Mouse (Mus musculus): Measurements from ENCODE around the gene Trak1. TPM values are rescaled to one million over a fixed set of nuclear protein-coding genes. Genes with fewer than 3 reads are reported as not detected.
A peak's percentile ranks its signal among the peaks of the same experiment; 100 is the strongest.

Trak1 gene
- polyA plus RNA-seq, 1 experiment from 2014 or later = 49.9 TPM

DNA sequence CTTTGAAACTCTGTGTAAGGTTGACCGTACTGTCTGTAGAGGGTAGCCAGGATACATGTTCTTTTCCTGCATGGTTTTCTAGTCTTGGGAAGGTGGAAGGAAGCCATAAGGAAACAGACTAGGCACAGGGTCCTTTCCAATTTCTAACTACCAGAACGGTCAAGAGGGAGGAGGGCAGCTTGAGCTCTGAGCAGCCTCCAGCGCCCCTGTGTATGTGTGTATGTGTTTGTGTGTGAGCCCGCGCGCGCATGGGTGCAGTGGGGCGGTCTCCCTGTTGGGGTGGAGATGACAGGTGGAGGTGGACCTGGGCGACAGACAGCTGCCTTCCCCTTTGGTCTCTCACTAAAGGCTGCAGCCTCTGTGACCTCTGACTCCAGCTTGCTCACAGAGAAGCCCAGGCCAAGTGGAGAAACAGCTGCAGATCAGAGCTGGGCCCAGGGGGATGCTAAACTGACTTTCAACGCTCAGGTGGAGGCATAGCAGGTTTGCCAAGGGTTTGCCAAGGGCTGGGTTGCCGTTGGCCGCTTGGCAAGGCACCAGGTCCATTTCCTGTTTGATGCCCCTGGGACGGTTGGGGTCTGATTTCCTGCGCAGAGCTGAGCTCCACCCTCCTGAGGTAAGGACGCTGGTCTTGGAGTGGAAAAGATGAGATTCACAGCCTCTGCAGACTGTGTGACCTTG is 1.2 kb downstream of the Trak1 start:
- H3K27ac ChIP-seq = peak overlapping the region; percentile 41

DNA sequence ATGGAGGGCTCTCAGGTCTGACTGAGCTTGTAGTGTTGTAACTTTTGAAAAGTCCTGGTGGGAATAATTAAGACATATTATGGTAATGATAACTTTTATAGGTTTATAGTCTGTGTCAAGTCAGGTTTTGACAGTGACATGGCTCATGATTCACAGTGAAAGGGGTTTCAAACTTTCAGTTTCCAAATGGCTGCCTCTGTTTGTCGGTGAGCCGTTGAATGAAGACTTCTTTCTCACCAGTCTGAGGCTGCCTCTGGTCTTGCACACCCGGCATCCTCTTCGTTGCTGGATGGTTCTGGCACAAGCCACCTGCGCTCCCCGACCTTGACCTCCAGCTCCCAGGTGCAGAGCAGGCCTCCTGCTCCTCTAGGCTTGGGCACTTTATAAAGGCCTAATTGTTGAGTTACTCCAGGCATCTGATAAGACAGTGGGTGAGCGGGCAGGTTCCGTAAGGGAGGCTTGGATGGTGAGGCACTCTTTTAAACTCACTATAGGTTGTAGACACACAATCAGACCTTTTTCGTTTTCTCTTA is 2.0 kb downstream of the Trak1 start:
- H3K4me2 ChIP-seq = peak overlapping the region; percentile 93
- H3K4me3 ChIP-seq = peak overlapping the region; percentile 87
- H3K27me3 ChIP-seq = no peaks in the 10 kb centered on the region
- no peaks in the 10 kb centered on the region for H3K36me3 ChIP-seq (ENCODE audit: poor library complexity, severe bottlenecking)
- WGBS = 33% methylated on average over 9 of the region's 9 CpGs
- peaks cover 58% of the 10 kb centered on the region for H3K4me1 ChIP-seq
- peak overlapping the region; percentile 97 for H3K9ac ChIP-seq
- no peaks in the 10 kb centered on the region for H3K9me3 ChIP-seq (replicated peaks)
- no peak for ATAC-seq
- no peak overlapping the region for H3K27ac ChIP-seq

More for the DNA sequence above, 1.2 kb downstream of the Trak1 start:
- H3K36me3 ChIP-seq (ENCODE audit: poor library complexity, severe bottlenecking) = no peaks in the 10 kb centered on the region
- peak overlapping the region; percentile 87 for H3K4me3 ChIP-seq
- no peak for ATAC-seq
- H3K4me2 ChIP-seq = peak overlapping the region; percentile 93
- peak overlapping the region; percentile 97 for H3K9ac ChIP-seq
- no peaks in the 10 kb centered on the region for H3K27me3 ChIP-seq
- no peaks in the 10 kb centered on the region for H3K9me3 ChIP-seq (replicated peaks)
- 24% methylated on average over 15 of the region's 15 CpGs for WGBS
- H3K4me1 ChIP-seq = peaks cover 51% of the 10 kb centered on the region

DNA sequence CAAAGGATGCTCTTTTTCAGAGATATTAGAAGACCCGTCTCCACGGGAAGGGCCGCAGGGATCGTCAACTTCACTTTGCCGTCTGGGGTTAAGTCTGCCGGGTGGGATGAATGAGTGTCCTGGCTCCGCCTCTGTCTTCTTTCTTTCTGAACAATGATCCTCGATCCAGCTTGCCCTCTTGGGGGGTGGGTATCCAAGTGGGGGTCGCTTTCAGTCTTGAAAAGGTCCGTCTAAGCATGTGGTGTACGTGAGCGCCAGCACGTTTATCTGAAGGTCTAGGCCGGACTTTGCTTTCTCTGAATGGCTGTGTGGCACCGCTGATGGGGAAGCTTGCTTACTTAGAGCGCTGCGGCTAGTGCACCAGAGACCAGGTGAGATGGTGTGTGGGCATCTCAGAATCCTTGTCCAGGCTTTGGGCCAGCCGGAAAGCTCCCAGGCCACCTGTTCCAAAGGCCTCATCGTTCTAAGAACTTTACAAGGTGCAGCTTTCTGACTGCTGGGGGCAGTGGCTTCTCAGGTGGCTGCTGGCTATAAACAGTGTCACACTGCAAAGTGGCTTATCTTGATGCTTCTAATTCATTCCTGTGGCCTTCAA is 2.8 kb downstream of the Trak1 start:
- peak overlapping the region; percentile 97 for H3K9ac ChIP-seq
- no peaks in the 10 kb centered on the region for H3K36me3 ChIP-seq (ENCODE audit: poor library complexity, severe bottlenecking)
- peak overlapping the region; percentile 93 for H3K4me2 ChIP-seq
- no peak overlapping the region for H3K27ac ChIP-seq
- H3K4me3 ChIP-seq = peak overlapping the region; percentile 87
- H3K4me1 ChIP-seq = peaks cover 65% of the 10 kb centered on the region
- no peaks in the 10 kb centered on the region for H3K9me3 ChIP-seq (replicated peaks)
- no peaks in the 10 kb centered on the region for H3K27me3 ChIP-seq
- 10% methylated on average over 19 of the region's 19 CpGs for WGBS
- no peak for ATAC-seq

DNA sequence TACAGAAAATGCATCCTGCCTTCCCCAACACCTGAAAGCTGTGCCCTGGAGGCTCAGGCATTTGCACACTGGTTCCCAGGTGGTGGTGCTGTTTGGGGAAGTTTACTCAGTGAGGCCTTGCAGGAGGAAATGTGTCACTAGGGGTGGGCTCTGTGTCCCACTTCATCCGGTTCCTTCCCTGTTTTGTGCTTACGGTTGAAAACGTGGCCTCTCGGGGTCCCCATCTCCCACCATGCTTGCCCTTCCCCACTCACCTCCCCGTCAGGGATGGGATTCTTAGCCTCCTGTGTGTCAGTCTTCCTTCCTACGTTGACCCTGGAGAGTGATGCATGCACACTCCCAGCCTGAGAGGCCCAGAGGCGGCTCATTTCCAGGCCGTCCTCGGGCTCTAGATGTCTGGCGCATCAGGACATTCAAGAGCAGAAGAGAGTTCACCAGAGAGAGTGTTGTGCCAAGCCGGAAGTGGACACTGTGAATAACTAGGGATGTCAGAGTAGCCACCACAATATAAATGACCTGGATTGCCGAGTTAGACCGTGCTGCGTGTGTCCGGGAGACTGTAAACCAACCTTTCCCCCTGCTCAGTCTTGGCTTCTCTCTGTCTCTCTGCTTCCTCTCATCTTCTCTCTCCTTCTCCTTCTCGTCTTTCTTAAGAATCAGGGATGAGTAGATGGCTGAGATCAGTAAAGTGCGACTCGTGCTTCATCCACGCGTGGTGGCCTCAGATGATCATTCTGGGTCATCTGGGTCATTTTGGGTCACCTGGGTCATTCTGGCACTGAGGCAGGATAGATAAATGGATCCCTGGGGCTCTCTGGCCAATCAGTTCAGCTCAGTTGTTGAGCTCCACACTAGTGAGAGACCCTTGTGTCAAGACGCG is 4.0 kb downstream of the Trak1 start:
- Histone ChIP-seq H3K4me1 (peaks cover 73% of the 10 kb centered on the region), H3K27me3 (no peaks in the 10 kb centered on the region), H3K9me3 (replicated peaks) (no peaks in the 10 kb centered on the region), H3K36me3 (ENCODE audit: poor library complexity, severe bottlenecking) (no peaks in the 10 kb centered on the region), H3K9ac (peak overlapping the region; percentile 43; the same call in 1 of the 2 replicates), H3K4me2 (peak overlapping the region; percentile 93), H3K4me3 (no peak overlapping the region), H3K27ac (no peak overlapping the region)
- ATAC-seq = no peak
- WGBS = 77% methylated on average over 22 of the region's 22 CpGs

DNA sequence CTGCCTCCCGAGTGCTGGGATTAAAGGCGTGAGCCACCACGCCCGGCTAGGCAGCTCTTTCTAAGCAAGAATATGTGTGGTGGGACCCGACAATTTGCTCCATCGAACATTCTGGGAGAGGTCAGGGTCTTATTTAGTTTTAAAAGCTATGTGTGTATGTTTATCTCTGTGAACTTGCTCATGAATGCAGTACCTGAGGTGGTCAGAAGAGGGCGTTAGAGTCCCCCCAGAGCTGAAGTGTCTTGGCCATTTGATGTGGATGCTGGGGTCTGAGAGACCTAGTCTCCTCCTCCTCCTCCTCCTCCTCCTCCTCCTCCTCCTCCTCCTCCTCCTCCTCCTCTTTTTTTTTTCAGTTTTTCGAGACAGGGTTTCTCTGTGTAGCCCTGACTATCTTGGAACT is 5.2 kb downstream of the Trak1 start:
- 84% methylated on average over 7 of the region's 8 CpGs for WGBS
- Histone ChIP-seq H3K9ac (no peak overlapping the region), H3K4me2 (no peak overlapping the region), H3K27me3 (no peaks in the 10 kb centered on the region), H3K9me3 (replicated peaks) (no peaks in the 10 kb centered on the region), H3K4me1 (peaks cover 76% of the 10 kb centered on the region), H3K36me3 (ENCODE audit: poor library complexity, severe bottlenecking) (no peaks in the 10 kb centered on the region), H3K4me3 (no peak overlapping the region), H3K27ac (no peak overlapping the region)
- no peak for ATAC-seq

DNA sequence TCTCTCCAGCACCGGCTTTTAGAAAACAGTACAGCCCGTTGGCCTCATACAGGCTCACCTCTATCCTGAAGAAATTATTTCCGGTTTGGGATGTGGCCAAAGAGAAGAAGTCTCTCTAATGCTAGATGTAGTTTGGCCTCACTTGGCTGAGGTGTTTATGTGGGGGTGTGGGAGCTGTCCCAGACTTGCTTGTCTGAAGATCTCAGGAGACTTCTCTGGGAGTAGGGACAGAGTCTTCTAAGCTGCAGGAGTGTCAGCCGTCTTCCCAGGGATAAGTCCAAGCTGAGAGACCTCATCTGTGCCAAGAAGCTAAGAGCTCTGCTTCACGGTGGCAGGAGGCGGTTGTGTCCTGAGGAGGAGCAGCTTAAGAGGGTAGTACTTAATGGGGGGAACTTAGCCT is 5.8 kb downstream of the Trak1 start:
- Histone ChIP-seq H3K9me3 (replicated peaks) (no peaks in the 10 kb centered on the region), H3K4me2 (peak overlapping the region; percentile 47), H3K4me1 (peaks cover 74% of the 10 kb centered on the region), H3K27ac (peak overlapping the region; percentile 78), H3K36me3 (ENCODE audit: poor library complexity, severe bottlenecking) (no peaks in the 10 kb centered on the region), H3K4me3 (no peak overlapping the region), H3K27me3 (no peaks in the 10 kb centered on the region), H3K9ac (peak overlapping the region; percentile 50)
- no peak for ATAC-seq
- 39% methylated on average over 6 of the region's 6 CpGs for WGBS

DNA sequence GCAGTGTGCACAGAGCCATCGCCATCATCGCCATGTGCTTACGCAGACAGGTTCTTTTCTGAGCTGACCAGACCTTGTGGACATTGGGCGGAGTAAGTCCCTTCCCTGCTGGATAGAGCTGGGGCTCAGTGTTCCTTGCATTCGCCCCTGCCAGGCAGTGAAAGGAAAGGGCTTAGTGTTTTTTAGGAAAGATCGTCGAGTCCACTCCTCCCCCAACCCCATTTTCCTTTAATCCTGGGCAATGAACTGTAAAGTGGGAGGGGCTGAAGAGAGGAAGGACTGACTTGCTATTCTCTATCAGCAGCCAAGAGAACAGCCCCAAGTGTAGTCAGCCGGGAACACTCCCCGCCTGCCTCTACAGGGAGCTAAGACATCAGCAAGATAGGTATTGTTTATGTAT is 6.4 kb downstream of the Trak1 start:
- H3K4me1 ChIP-seq = peaks cover 68% of the 10 kb centered on the region
- peak overlapping the region; percentile 78 for H3K27ac ChIP-seq
- H3K36me3 ChIP-seq (ENCODE audit: poor library complexity, severe bottlenecking) = no peaks in the 10 kb centered on the region

DNA sequence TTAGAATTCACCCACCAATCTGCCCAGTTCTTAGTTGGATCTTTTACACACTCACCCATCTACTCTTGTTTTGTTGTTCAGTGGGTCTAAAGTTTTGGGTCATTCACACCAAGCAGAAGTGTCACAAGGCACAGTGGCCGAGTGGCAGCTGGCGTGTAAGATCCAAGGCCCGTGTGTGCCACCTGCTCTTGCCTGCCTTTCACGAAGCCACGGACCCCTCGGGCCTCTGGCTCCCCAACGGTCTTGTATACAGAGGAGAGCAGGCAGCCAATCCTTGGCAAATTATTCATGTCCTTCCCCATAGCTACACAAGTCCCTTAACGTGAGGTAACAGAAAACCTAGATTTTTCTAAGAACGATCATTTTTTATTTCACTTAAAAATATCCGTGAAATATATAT is 7.2 kb downstream of the Trak1 start:
- H3K36me3 ChIP-seq (ENCODE audit: poor library complexity, severe bottlenecking) = no peaks in the 10 kb centered on the region
- H3K27me3 ChIP-seq = no peaks in the 10 kb centered on the region
- H3K4me3 ChIP-seq = no peak overlapping the region
- H3K4me1 ChIP-seq = peaks cover 65% of the 10 kb centered on the region
- H3K9me3 ChIP-seq (replicated peaks) = no peaks in the 10 kb centered on the region
- no peak overlapping the region for H3K9ac ChIP-seq
- H3K4me2 ChIP-seq = no peak overlapping the region
- peak; percentile 11; the same call in 1 of the 2 replicates for ATAC-seq
- 40% methylated on average over 10 of the region's 10 CpGs for WGBS
- H3K27ac ChIP-seq = peak overlapping the region; percentile 78

More for the DNA sequence above, 6.4 kb downstream of the Trak1 start:
- ATAC-seq = peak; percentile 48
- no peaks in the 10 kb centered on the region for H3K9me3 ChIP-seq (replicated peaks)
- H3K4me2 ChIP-seq = peak overlapping the region; percentile 47
- 3% methylated on average over 9 of the region's 9 CpGs for WGBS
- no peak overlapping the region for H3K4me3 ChIP-seq
- H3K27me3 ChIP-seq = no peaks in the 10 kb centered on the region
- H3K9ac ChIP-seq = peak overlapping the region; percentile 50

DNA sequence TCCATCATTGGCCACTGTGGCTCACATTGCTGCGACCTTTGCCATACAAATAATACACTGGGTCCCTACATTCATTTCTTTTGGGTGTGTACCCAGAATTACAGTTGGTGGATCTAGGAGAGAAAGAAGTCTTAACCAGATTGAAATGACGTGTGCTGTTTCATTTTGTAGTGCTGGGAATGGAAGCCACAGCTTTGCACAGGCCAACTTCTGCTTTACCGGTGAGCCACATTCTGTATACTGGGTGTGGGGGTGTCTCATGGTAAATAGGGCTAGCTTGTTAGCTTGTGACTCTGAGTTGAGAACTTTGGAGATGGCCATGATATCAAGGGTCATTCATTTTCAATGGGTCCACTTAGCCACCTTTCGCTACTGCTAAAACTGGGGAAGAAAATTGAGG is 8.2 kb downstream of the Trak1 start:
- Histone ChIP-seq H3K27me3 (no peaks in the 10 kb centered on the region), H3K9ac (no peak overlapping the region), H3K4me1 (peaks cover 65% of the 10 kb centered on the region), H3K4me2 (no peak overlapping the region), H3K27ac (no peak overlapping the region), H3K4me3 (no peak overlapping the region), H3K9me3 (replicated peaks) (no peaks in the 10 kb centered on the region), H3K36me3 (ENCODE audit: poor library complexity, severe bottlenecking) (no peaks in the 10 kb centered on the region)
- ATAC-seq = no peak
- 92% methylated on average over 4 of the region's 4 CpGs for WGBS

DNA sequence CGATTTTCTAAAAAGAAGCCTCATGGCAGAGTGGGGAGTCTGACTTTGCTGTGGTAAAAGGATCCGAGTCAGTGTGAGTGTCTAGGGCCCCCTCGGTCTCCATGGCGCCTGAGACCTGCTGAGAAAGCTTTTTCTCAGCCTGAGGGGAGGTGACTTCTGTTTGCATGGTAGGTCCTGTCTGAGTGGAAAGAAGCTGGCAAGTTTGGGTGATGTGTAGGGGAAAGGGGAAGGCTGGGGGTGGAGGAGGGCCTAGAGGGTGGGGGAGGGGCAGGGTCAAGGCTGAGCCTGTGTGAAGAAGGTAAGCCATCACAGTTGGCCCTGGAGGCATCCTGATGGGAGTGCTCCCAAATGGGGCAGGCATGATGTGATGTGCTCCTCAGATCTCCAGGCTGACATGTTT is 12.0 kb downstream of the Trak1 start:
- no peaks in the 10 kb centered on the region for H3K9me3 ChIP-seq (replicated peaks)
- WGBS = 34% methylated on average over 4 of the region's 4 CpGs
- peaks cover 73% of the 10 kb centered on the region for H3K4me1 ChIP-seq
- H3K36me3 ChIP-seq (ENCODE audit: poor library complexity, severe bottlenecking) = no peaks in the 10 kb centered on the region
- no peak overlapping the region for H3K4me3 ChIP-seq
- H3K27me3 ChIP-seq = no peaks in the 10 kb centered on the region
- H3K4me2 ChIP-seq = no peak overlapping the region
- H3K9ac ChIP-seq = no peak overlapping the region
- ATAC-seq = no peak
- H3K27ac ChIP-seq = no peak overlapping the region

DNA sequence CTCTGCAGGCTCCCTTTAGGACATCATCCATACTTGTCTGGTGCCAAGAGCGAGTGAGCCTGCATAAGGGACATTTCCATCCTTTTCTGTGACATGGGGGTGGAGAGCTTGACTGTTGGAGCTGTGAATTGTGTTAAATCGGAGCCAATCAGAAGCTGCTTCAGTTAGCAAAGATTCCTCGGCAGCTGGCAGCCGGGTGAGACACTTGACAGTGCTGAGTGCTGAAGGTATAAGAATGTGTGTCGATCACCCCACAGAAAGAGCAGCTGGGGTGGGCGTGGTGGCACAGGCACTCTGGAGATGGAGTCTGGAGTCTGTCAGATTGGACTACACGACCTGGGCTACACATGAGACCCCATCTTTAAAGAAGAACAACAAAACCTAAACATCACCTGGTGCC is 13.2 kb downstream of the Trak1 start:
- Histone ChIP-seq H3K27me3 (no peaks in the 10 kb centered on the region), H3K4me1 (peaks cover 75% of the 10 kb centered on the region), H3K36me3 (ENCODE audit: poor library complexity, severe bottlenecking) (no peaks in the 10 kb centered on the region), H3K4me2 (no peak overlapping the region), H3K4me3 (no peak overlapping the region), H3K9ac (peak overlapping the region; percentile 34; the same call in 1 of the 2 replicates), H3K27ac (peak overlapping the region; percentile 96), H3K9me3 (replicated peaks) (no peaks in the 10 kb centered on the region)
- 51% methylated on average over 7 of the region's 7 CpGs for WGBS
- ATAC-seq = peak; percentile 54

DNA sequence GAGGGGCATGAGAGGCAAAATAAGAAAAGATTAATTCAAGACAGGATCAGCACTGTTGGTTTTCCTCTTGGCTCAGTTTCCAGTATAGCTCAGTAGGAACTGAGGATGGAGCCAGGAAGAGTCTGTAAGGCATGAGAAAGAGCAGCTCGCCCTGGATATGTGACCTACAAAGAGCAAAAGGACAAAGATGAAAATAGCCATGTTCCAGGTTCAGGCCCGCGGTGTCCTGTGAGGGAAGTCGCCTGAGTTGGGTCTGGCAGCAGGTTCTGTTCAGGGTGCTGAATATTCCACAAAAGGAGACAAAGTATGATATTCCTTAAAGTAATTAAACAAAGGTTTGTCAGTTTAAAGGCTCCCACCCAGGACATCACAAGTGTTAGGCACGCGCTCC is 14.5 kb downstream of the Trak1 start:
- no peak for ATAC-seq
- Histone ChIP-seq H3K4me1 (peaks cover 79% of the 10 kb centered on the region), H3K9me3 (replicated peaks) (no peaks in the 10 kb centered on the region), H3K4me3 (no peak overlapping the region), H3K4me2 (peak overlapping the region; percentile 57; the same call in 1 of the 2 replicates), H3K27ac (peak overlapping the region; percentile 96), H3K9ac (no peak overlapping the region), H3K36me3 (ENCODE audit: poor library complexity, severe bottlenecking) (no peaks in the 10 kb centered on the region), H3K27me3 (no peaks in the 10 kb centered on the region)
- WGBS = 54% methylated on average over 6 of the region's 6 CpGs

Measured in forebrain, embryonic 13.5 days (tissue).